Mouse (Mus musculus) hindbrain, embryonic 12.5 days (tissue): ENCODE data around the gene Sult2a5. TPM values are rescaled to one million over a fixed set of nuclear protein-coding genes. Genes with fewer than 3 reads are reported as not detected.

Experiments used
- ATAC-seq: fragments of 200-750 bp; cut with Nextera tagmentation; 2 replicates; pipeline ENCODE4 v1.8.0; 2017; ENCODE audit warnings: moderate TSS enrichment; ENCODE audit not compliant: low FRiP score
- H3K27ac ChIP-seq: fragments of 300-500 bp; sonication (generic); 2 replicates; pipeline ENCODE4 v1.5.1; 2016; ENCODE audit warnings: mild to moderate bottlenecking
- H3K27me3 ChIP-seq: fragments of 300-500 bp; sonication (generic); 2 replicates; pipeline ENCODE4 v1.6.1; 2016; ENCODE audit warnings: mild to moderate bottlenecking
- H3K36me3 ChIP-seq: fragments of 300-500 bp; sonication (generic); 2 replicates; pipeline ENCODE4 v1.6.1; 2016; ENCODE audit warnings: mild to moderate bottlenecking
- H3K4me1 ChIP-seq: fragments of 300-500 bp; sonication (generic); 2 replicates; pipeline ENCODE4 v1.6.1; 2016
- H3K4me2 ChIP-seq: fragments of 300-500 bp; sonication (generic); replicated peaks from 2 replicates; pipeline ENCODE4 v1.6.1; 2016; ENCODE audit warnings: mild to moderate bottlenecking
- H3K4me3 ChIP-seq: fragments of 300-500 bp; sonication (generic); 2 replicates; pipeline ENCODE4 v1.5.1; 2016; ENCODE audit warnings: mild to moderate bottlenecking
- H3K9ac ChIP-seq: fragments of 300-500 bp; sonication (generic); 2 replicates; pipeline ENCODE4 v1.6.1; 2016; ENCODE audit warnings: mild to moderate bottlenecking, moderate library complexity
- H3K9me3 ChIP-seq: fragments of 300-500 bp; sonication (generic); replicated peaks from 2 replicates; pipeline ENCODE4 v1.6.1; 2016; ENCODE audit warnings: mild to moderate bottlenecking
- polyA plus RNA-seq: library from polyadenylated mRNA; unstranded; fragments of >200 nt; fragmentation: Nextera tagmentation; extraction: Ambion mirVana; gene quantifications from 2 replicates; pipeline ENCODE4 v1.2.1, GENCODE M21; 2016

Sult2a5 gene
- not detected in 2 replicates for polyA plus RNA-seq

DNA sequence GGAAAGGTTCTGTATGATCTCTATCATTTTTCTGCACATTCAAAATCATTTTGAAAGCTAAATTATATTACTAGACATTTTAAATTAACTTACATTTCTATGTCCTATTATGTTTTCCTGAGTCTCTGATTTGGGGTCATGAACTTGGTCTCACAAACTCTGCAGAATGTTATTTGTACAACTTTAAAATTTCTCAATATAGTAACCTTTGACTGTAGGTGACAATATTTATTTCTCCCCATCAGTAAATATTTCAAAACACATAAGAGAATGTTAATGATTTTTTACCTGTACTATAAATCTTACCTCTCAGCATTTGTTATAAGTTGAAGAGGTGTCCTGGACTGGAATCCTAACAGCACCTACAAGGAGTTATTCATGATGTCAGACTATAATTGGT is at the start of gene Sult2a5:
Gene Sult2a5 (plus strand): TSS at position 301 of the 400 bp plus-strand sequence.
- H3K36me3 ChIP-seq = no peaks in the 10 kb centered on the region
- ATAC-seq = no peak
- peaks cover 19% of the 10 kb centered on the region for H3K9me3 ChIP-seq
- no peak within 1 kb of the TSS for H3K4me3 ChIP-seq
- H3K4me1 ChIP-seq = no peaks in the 10 kb centered on the region
- no peak within 1 kb of the TSS for H3K4me2 ChIP-seq
- no peak within 1 kb of the TSS for H3K27ac ChIP-seq
- H3K9ac ChIP-seq = no peak within 1 kb of the TSS
- no peaks in the 10 kb centered on the region for H3K27me3 ChIP-seq

Other genes starting within 250 kb of the Sult2a5 start
- gene Cabp5, start 225.8 kb upstream of the Sult2a5 start, polyA plus RNA-seq = 0.15 TPM in 1 of 2 replicates, not detected in the other
- gene Bsph1, start 173.1 kb upstream of the Sult2a5 start, polyA plus RNA-seq = not detected in 2 replicates
- not detected in 2 replicates for gene Bsph2, start 52.9 kb upstream of the Sult2a5 start, polyA plus RNA-seq
- not detected in 2 replicates for gene Sult2a2, start 109.5 kb downstream of the Sult2a5 start, polyA plus RNA-seq
- not detected in 2 replicates for gene Sult2a1, start 213.4 kb downstream of the Sult2a5 start, polyA plus RNA-seq